Mouse (Mus musculus) intestine, postnatal 0 days (tissue): Measurements from ENCODE around the gene Rufy4. TPM values are rescaled to one million over a fixed set of nuclear protein-coding genes. Genes with fewer than 3 reads are reported as not detected.

ENCODE experiments used
- ATAC-seq: fragments of 200-750 bp; cut with Nextera tagmentation; 2 replicates; pipeline ENCODE4 v1.8.0; 2017; ENCODE audit warnings: mild to moderate bottlenecking, moderate TSS enrichment, moderate library complexity
- H3K27ac ChIP-seq: fragments of 300-500 bp; sonication (generic); 2 replicates; pipeline ENCODE4 v1.5.1; 2014; ENCODE audit warnings: mild to moderate bottlenecking, low read depth, low read length, moderate library complexity
- H3K27me3 ChIP-seq: fragments of 300-500 bp; sonication (generic); replicated peaks from 2 replicates; pipeline ENCODE4 v1.6.1; 2014; ENCODE audit warnings: low read length, mixed read lengths; ENCODE audit not compliant: control insufficient read depth, insufficient read depth
- H3K36me3 ChIP-seq: fragments of 300-500 bp; sonication (generic); 2 replicates; pipeline ENCODE4 v1.6.1; 2014; ENCODE audit warnings: mild to moderate bottlenecking, moderate library complexity; ENCODE audit not compliant: control insufficient read depth, insufficient read depth
- H3K4me1 ChIP-seq: fragments of 300-500 bp; sonication (generic); replicated peaks from 2 replicates; pipeline ENCODE4 v1.6.1; 2014; ENCODE audit warnings: antibody characterized with exemption, low read length, mixed read lengths; ENCODE audit not compliant: control insufficient read depth, insufficient read depth
- H3K4me2 ChIP-seq: fragments of 300-500 bp; sonication (generic); replicated peaks from 2 replicates; pipeline ENCODE4 v1.6.1; 2014; ENCODE audit warnings: low read depth, mild to moderate bottlenecking, moderate library complexity
- H3K4me3 ChIP-seq: fragments of 300-500 bp; sonication (generic); 2 replicates; pipeline ENCODE4 v1.5.1; 2014; ENCODE audit warnings: low read depth, low read length
- H3K9ac ChIP-seq: fragments of 300-500 bp; sonication (generic); 2 replicates; pipeline ENCODE4 v1.6.1; 2014; ENCODE audit warnings: mild to moderate bottlenecking, low read depth, low read length
- H3K9me3 ChIP-seq: fragments of 300-500 bp; sonication (generic); 2 replicates; pipeline ENCODE4 v1.6.1; 2016; ENCODE audit warnings: mixed run types; ENCODE audit not compliant: control insufficient read depth
- CTCF ChIP-seq: sonication (generic); IDR thresholded peaks from 2 replicates; pipeline ENCODE4 v1.5.1; 2016; ENCODE audit warnings: low read depth, mild to moderate bottlenecking, control low read depth, antibody characterized with exemption, moderate library complexity
- WGBS: fragments of 180-500 bp; shearing (Covaris S2); extraction: QIAGEN DNeasy Blood & Tissue Kit; methylation state at CpG from one replicate; pipeline ENCODE4 v1.1.7; 2014; 5-methylcytosine and 5-hydroxymethylcytosine counted together
- polyA plus RNA-seq: library from polyadenylated mRNA; unstranded; fragments of >200 nt; fragmentation: Nextera tagmentation; extraction: Ambion mirVana; gene quantifications from 2 replicates; pipeline ENCODE4 v1.2.1, GENCODE M21; 2015

Gene Rufy4
- polyA plus RNA-seq, 1 experiment from 2014 or later: not detected

DNA sequence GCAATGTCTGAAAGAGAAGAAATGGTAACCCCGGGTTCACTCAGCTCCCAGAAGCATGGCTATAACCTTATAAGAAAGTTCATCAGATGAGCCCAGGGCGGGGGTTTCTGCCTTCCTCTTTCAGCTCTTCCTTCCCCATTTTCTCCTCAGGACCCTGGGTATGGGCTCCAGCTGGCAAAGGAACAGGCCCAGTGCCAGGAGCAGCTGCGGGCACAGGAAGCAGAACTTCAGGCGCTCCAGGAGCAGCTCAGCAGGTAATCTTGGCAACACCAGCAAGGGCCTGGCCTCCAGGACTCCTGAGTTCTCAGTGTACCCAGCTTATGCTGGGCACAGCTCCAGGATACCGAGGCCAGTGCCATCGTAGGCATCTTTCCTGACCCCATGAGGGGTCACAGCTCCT is 8.6 kb downstream of the Rufy4 start:
- Histone ChIP-seq H3K9ac (no peak overlapping the region), H3K4me2 (no peak overlapping the region), H3K9me3 (no peaks in the 10 kb centered on the region), H3K27ac (no peak overlapping the region), H3K4me1 (no peaks in the 10 kb centered on the region), H3K4me3 (no peak overlapping the region), H3K36me3 (no peaks in the 10 kb centered on the region), H3K27me3 (no peaks in the 10 kb centered on the region; the same call in 1 of the 2 replicates)
- 75% methylated on average over 6 of the region's 6 CpGs for WGBS
- no peak for ATAC-seq
- no peak for TF ChIP-seq CTCF

DNA sequence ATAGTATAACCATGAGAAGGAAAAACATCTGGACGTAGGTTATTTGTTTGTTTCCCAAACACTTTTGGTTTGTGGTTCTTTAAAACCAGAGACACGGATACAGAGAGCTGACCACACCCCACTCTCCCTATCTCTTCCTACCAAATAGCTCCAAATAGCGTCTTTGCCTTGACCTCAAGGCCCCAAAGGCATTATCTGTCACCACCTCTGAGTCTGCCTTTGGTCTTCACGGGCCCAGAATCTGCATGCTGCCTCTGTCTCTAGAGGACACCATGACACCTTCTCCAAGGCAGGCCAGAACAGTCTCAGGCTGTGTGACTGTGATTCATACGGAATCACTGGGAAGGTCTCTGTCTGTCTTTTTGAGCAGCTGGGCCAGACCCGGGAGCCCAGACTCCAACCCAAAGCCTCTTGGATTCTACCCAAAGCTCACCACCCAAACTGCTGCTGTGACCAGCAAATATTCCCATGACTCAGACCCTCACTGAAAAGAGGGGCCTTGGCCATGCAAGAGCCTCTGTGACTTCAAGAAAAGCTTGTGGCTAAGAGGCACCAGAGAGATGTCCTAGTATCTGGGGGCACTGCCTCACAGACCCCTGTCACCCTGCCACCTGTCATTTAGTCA is 10.1 kb downstream of the Rufy4 start:
- Histone ChIP-seq H3K36me3 (no peaks in the 10 kb centered on the region), H3K4me3 (no peak overlapping the region), H3K27ac (no peak overlapping the region), H3K27me3 (no peaks in the 10 kb centered on the region; the same call in 1 of the 2 replicates), H3K9ac (no peak overlapping the region), H3K9me3 (no peaks in the 10 kb centered on the region), H3K4me1 (no peaks in the 10 kb centered on the region), H3K4me2 (no peak overlapping the region)
- WGBS: 58% methylated on average over 6 of the region's 6 CpGs
- TF ChIP-seq CTCF: no peak
- no peak for ATAC-seq

DNA sequence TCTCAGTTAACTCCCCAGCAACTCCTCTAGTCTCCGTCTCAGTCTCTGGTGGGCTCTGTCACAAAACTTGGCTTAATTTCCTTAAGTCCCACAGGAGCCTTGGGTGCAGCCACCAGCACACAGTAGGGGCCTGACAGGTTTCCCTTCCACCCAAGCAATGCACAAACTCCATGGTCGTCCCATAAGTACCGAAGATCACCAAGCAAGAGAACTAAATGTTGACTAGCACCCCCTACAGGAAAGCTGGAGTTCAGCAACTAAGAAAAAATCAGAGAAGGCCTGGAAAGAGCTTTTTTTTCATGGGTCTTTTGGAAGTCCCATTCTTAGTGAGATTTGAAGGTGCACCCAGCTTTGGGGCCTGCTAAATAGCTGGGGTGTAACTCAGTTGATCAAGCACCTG is 14.1 kb downstream of the Rufy4 start:
- WGBS: 60% methylated on average over 3 of the region's 3 CpGs
- Histone ChIP-seq H3K9ac (no peak overlapping the region), H3K9me3 (no peaks in the 10 kb centered on the region), H3K27me3 (no peaks in the 10 kb centered on the region), H3K4me2 (no peak overlapping the region), H3K27ac (no peak overlapping the region), H3K36me3 (no peaks in the 10 kb centered on the region), H3K4me1 (no peaks in the 10 kb centered on the region), H3K4me3 (no peak overlapping the region)
- ATAC-seq: no peak
- TF ChIP-seq CTCF: peak; percentile 54

DNA sequence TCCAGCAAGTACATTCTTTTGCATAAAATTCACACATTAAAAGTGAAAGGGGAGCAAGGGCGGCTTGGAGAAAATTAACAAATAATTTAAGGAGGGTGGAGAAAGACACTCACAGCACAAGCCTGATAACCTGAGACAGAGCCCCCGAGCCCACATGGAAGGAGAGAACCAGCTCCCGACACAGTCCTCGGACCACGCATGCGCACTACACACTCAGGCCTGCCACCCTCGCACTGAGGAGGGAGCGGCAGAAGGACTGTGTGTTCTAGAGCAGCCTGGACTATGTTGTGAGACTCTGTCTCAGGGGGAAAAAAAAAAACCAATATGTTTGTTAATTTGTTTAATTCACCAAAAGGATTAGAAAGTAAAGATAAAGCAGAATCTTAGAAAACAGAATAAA is 16.4 kb downstream of the Rufy4 start:
- ATAC-seq: no peak
- H3K27ac ChIP-seq: no peak overlapping the region

DNA sequence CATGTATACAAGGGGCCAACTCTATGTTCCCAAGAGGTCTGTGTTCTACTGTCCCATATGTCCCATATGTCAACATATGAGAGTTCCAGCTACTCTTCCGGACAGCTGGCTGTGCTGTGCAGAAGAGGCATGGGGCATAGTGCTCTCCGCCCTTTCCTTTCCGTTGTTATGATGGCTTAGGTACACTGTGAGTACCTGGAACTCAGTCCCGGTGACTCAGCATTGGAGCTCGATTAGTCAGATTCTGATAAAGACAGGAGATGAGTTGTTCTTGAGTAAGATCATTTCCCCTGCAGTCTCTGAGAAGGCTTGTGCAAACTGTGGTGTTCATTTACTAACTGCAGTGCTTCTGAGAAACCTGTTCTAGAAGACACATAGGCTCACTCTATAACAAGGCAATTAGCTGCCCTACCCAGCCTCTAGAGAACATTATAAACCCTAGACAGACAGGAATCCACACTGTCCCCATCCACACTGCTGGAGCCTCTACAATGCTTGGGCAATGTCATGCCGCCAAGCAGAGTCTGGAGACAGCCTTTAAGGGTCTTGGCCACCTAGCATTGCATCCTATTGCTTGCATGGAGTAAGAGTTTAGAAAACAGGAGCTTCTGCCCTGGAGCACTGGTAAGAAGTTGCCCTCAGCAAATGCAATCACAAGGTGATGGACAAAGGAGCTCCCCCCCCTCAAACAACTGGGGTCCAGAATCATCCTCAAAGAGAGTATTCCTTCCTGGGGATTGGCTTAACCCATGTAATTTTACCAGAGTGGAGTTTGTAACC is 24.0 kb downstream of the Rufy4 start:
- 58% methylated on average over 6 of the region's 6 CpGs for WGBS
- H3K4me1 ChIP-seq: no peaks in the 10 kb centered on the region

More for the DNA sequence above, 16.4 kb downstream of the Rufy4 start:
- no peak for TF ChIP-seq CTCF
- Histone ChIP-seq H3K4me2 (no peak overlapping the region), H3K4me3 (no peak overlapping the region), H3K27me3 (no peaks in the 10 kb centered on the region), H3K9ac (no peak overlapping the region), H3K4me1 (no peaks in the 10 kb centered on the region), H3K9me3 (no peaks in the 10 kb centered on the region), H3K36me3 (no peaks in the 10 kb centered on the region)
- 79% methylated on average over 8 of the region's 8 CpGs for WGBS

DNA sequence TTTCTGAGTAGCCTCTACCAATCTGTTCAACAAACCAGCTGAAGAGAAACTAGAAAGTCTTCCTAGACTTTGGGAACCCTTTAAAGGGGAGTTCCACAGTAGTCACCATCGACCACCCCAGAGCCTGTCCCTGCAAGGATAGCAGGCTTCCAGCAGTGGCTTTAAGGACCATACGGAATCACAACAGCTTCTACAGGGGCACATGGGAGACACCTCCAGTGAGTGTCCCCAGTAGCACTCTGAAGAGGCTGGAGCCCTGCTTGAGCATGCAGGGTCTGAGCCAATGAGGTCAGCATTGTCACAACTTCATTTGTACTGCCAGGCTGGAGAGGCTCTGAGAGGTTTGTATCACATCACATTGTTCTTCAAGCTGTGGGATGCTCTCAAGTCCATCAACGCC is 24.8 kb downstream of the Rufy4 start:
- Histone ChIP-seq H3K27me3 (no peaks in the 10 kb centered on the region), H3K4me2 (no peak overlapping the region), H3K36me3 (no peaks in the 10 kb centered on the region), H3K27ac (no peak overlapping the region), H3K4me3 (no peak overlapping the region), H3K4me1 (no peaks in the 10 kb centered on the region), H3K9me3 (no peaks in the 10 kb centered on the region), H3K9ac (no peak overlapping the region)
- no peak for TF ChIP-seq CTCF
- 74% methylated on average over 3 of the region's 3 CpGs for WGBS
- ATAC-seq: no peak

More for the DNA sequence above, 24.0 kb downstream of the Rufy4 start:
- peak; percentile 59 for ATAC-seq
- Histone ChIP-seq H3K4me2 (no peak overlapping the region), H3K4me3 (no peak overlapping the region), H3K27me3 (no peaks in the 10 kb centered on the region), H3K27ac (no peak overlapping the region), H3K9ac (no peak overlapping the region), H3K36me3 (no peaks in the 10 kb centered on the region), H3K9me3 (no peaks in the 10 kb centered on the region)
- no peak for TF ChIP-seq CTCF
